In genomic region chr13:46838551-46838950, GRCm38 (mm10) we compare ENCODE assay signal across 9 mouse cellular contexts.
DNase-seq lines count a peak whose midpoint lies in the region; ATAC-seq and TF ChIP-seq lines count a peak whose summit lies in the region.
"Had no signal": no experiment of that assay in that cellular context is flagged by ENCODE, and none has a peak within 500 bp of the region (broad histone marks: within the 10 kb centered on the region; RNA-seq: fewer than 3 reads in every experiment).

No protein-coding gene starts in this region.

- no peak for TF ChIP-seq POLR2A in bone marrow, adult 2 months (IDR thresholded peaks at IDR 0.05; ENCODE audit: borderline replicate concordance, control insufficient read depth, low read depth, low read length)

- no peaks in the 10 kb centered on the region for H3K27me3 ChIP-seq in midbrain, postnatal 0 days (ENCODE audit: insufficient read depth, low read length)
- no peaks in the 10 kb centered on the region for H3K27me3 ChIP-seq in midbrain, embryonic 16.5 days (ENCODE audit: control insufficient read depth, insufficient read depth, low read depth, low read length)
- H3K27me3 ChIP-seq in forebrain, embryonic 12.5 days, result no peaks in the 10 kb centered on the region
- H3K27me3 ChIP-seq: midbrain, embryonic 12.5 days had no signal

- H3K4me2 ChIP-seq in midbrain, postnatal 0 days (ENCODE audit: low read depth, low read length, poor library complexity, severe bottlenecking), result no peak overlapping the region
- H3K4me2 ChIP-seq in midbrain, embryonic 16.5 days (ENCODE audit: low read length), result no peak overlapping the region
- H3K4me2 ChIP-seq in forebrain, embryonic 12.5 days, result no peak overlapping the region
- H3K4me2 ChIP-seq: midbrain, embryonic 12.5 days had no signal

- H3K9me3 ChIP-seq in midbrain, postnatal 0 days (ENCODE audit: low read length), result no peaks in the 10 kb centered on the region
- no peaks in the 10 kb centered on the region for H3K9me3 ChIP-seq in midbrain, embryonic 16.5 days (replicated peaks; ENCODE audit: control insufficient read depth, low read length, poor library complexity, severe bottlenecking)
- H3K9me3 ChIP-seq in forebrain, embryonic 12.5 days, result no peaks in the 10 kb centered on the region

- H3K27ac ChIP-seq in gastrocnemius, adult 2 months, result no peak overlapping the region
- no peak overlapping the region for H3K27ac ChIP-seq in midbrain, postnatal 0 days (ENCODE audit: low read depth, low read length)
- no peak overlapping the region for H3K27ac ChIP-seq in midbrain, embryonic 16.5 days (ENCODE audit: low read length)
- no peak overlapping the region for H3K27ac ChIP-seq in bone marrow, adult 2 months (ENCODE audit: control insufficient read depth, insufficient read depth, low read depth, low read length, poor library complexity)
- H3K27ac ChIP-seq in forebrain, embryonic 12.5 days, result no peak overlapping the region
- H3K27ac ChIP-seq: midbrain, embryonic 12.5 days had no signal

- no peak overlapping the region for H3K9ac ChIP-seq in midbrain, postnatal 0 days (replicated peaks; ENCODE audit: low read length, poor library complexity, severe bottlenecking)
- H3K9ac ChIP-seq in midbrain, embryonic 16.5 days (ENCODE audit: low read depth, low read length), result no peak overlapping the region
- H3K9ac ChIP-seq in forebrain, embryonic 12.5 days, result no peak overlapping the region
- H3K9ac ChIP-seq: midbrain, embryonic 12.5 days had no signal

- intact Hi-C loops in gastrocnemius, adult 2 months (cut with DNase I), result loop anchor here (2.0 to 10.0 kb wide), 2 partner anchors 176 to 446 kb away; partner anchors contain the start of gene Nhlrc1

- peak; percentile 42 for DNase-seq in gastrocnemius, adult 2 months
- no peak for DNase-seq in gastrocnemius, postnatal 25 days
- peak; percentile 73 for DNase-seq in midbrain, postnatal 0 days (ENCODE audit: low spot score)
- peak; percentile 54 for DNase-seq in heart, postnatal 4 days

- H3K4me1 ChIP-seq in midbrain, postnatal 0 days (ENCODE audit: insufficient read depth, low read length), result no peaks in the 10 kb centered on the region
- H3K4me1 ChIP-seq in midbrain, embryonic 16.5 days (ENCODE audit: control insufficient read depth, insufficient read depth, low read length), result peaks cover 7% of the 10 kb centered on the region
- H3K4me1 ChIP-seq in bone marrow, adult 2 months (ENCODE audit: control insufficient read depth, insufficient read depth, low read length), result no peaks in the 10 kb centered on the region
- peaks cover 10% of the 10 kb centered on the region; the same call in 1 of the 2 replicates for H3K4me1 ChIP-seq in forebrain, embryonic 12.5 days

- no peak overlapping the region for H3K4me3 ChIP-seq in gastrocnemius, adult 2 months
- H3K4me3 ChIP-seq in midbrain, postnatal 0 days (ENCODE audit: low read depth, low read length), result no peak overlapping the region
- H3K4me3 ChIP-seq in midbrain, embryonic 16.5 days (ENCODE audit: low read depth, low read length), result no peak overlapping the region
- no peak overlapping the region for H3K4me3 ChIP-seq in bone marrow, adult 2 months (replicated peaks; ENCODE audit: control insufficient read depth, low read depth, low read length)
- no peak overlapping the region for H3K4me3 ChIP-seq in forebrain, embryonic 12.5 days (replicated peaks)
- H3K4me3 ChIP-seq: midbrain, embryonic 12.5 days had no signal

- ATAC-seq in midbrain, postnatal 0 days (ENCODE audit: low FRiP score), result no peak
- ATAC-seq in midbrain, embryonic 16.5 days, result no peak
- no peak for ATAC-seq in megakaryocyte-erythroid progenitor cell, adult 5-6 weeks (replicated peaks; ENCODE audit: low FRiP score, low TSS enrichment, poor library complexity, severe bottlenecking)
- ATAC-seq in forebrain, embryonic 12.5 days (ENCODE audit: low FRiP score), result no peak

- WGBS in midbrain, postnatal 0 days, result 38% methylated on average over 2 of the region's 2 CpGs
- WGBS in midbrain, embryonic 16.5 days, result 54% methylated on average over 2 of the region's 2 CpGs
- WGBS in bone marrow, adult 2 months, result 34% methylated on average over 2 of the region's 2 CpGs
- WGBS in forebrain, embryonic 12.5 days, result 74% methylated on average over 2 of the region's 2 CpGs

- TF ChIP-seq CTCF in gastrocnemius, adult 2 months (IDR thresholded peaks at IDR 0.05), result peak; percentile 75
- peak; percentile 79 for TF ChIP-seq CTCF in midbrain, postnatal 0 days (IDR thresholded peaks at IDR 0.05)
- TF ChIP-seq CTCF in bone marrow, adult 2 months (IDR thresholded peaks at IDR 0.05; ENCODE audit: control insufficient read depth, insufficient read depth, low read length), result peak; percentile 36; the same call in 1 of the 2 replicates

- H3K36me3 ChIP-seq in midbrain, postnatal 0 days (ENCODE audit: insufficient read depth, low read length), result no peaks in the 10 kb centered on the region
- no peaks in the 10 kb centered on the region for H3K36me3 ChIP-seq in midbrain, embryonic 16.5 days (ENCODE audit: control insufficient read depth, insufficient read depth, low read length)
- 0 out of 2 replicates have a peak, but pooled peaks cover 4% of the 10 kb centered on the region for H3K36me3 ChIP-seq in forebrain, embryonic 12.5 days (replicated peaks)
